Mouse (Mus musculus) MEL (cell line): Measurements from ENCODE around the gene Med16. TPM values are rescaled to one million over a fixed set of nuclear protein-coding genes. Genes with fewer than 3 reads are reported as not detected.

ENCODE experiments used
- DNase-seq: peaks from one replicate; pipeline ENCODE4 v3.0.0; 2011; ENCODE audit warnings: low read depth, low spot score
- H3K27ac ChIP-seq: 2 replicates; pipeline ENCODE4 v1.5.1; 2012; ENCODE audit warnings: low read depth, mild to moderate bottlenecking, control low read depth, low read length, moderate library complexity; ENCODE audit not compliant: control insufficient read depth
- H3K27me3 ChIP-seq, 2 experiments: fragments of 150-350 bp in 1 of 2; sonication (generic) in 1 of 2; 2 replicates each; pipeline ENCODE4 v1.6.1; 2012; ENCODE audit warnings: low read length in 2 of 2, mild to moderate bottlenecking in 2 of 2, improper control_type of control experiment in 1 of 2, moderate library complexity in 1 of 2; ENCODE audit not compliant: insufficient read depth in 2 of 2, control insufficient read depth in 1 of 2
- H3K36me3 ChIP-seq, 2 experiments: 2 replicates each; pipeline ENCODE4 v1.6.1; 2012 to 2014; ENCODE audit warnings: low read length in 2 of 2, improper control_type of control experiment in 1 of 2, inconsistent platforms in 1 of 2, mild to moderate bottlenecking in 1 of 2; ENCODE audit not compliant: insufficient read depth in 2 of 2, control insufficient read depth in 1 of 2
- H3K4me1 ChIP-seq, 2 experiments: fragments of 150-350 bp in 1 of 2; sonication (generic) in 1 of 2; 2 replicates each; pipeline ENCODE4 v1.6.1; 2012; ENCODE audit warnings: low read length in 2 of 2, improper control_type of control experiment in 1 of 2, mild to moderate bottlenecking in 1 of 2; ENCODE audit not compliant: insufficient read depth in 2 of 2, control insufficient read depth in 1 of 2
- H3K4me3 ChIP-seq, 2 experiments: fragments of 150-350 bp in 1 of 2; sonication (generic) in 1 of 2; 2 replicates each; pipeline ENCODE4 v1.5.1; 2012; ENCODE audit warnings: low read depth in 2 of 2, low read length in 2 of 2, mild to moderate bottlenecking in 2 of 2, moderate library complexity in 2 of 2, control low read depth in 1 of 2, improper control_type of control experiment in 1 of 2; ENCODE audit not compliant: control insufficient read depth in 1 of 2, insufficient read depth in 1 of 2
- H3K79me2 ChIP-seq: 2 replicates; pipeline ENCODE4 v1.6.1; 2012; ENCODE audit warnings: mild to moderate bottlenecking, low read length, moderate library complexity; ENCODE audit not compliant: control insufficient read depth, poor library complexity, insufficient read depth
- H3K9ac ChIP-seq: 2 replicates; pipeline ENCODE4 v1.6.1; 2012; ENCODE audit warnings: low read depth, mild to moderate bottlenecking, control low read depth, low read length, moderate library complexity; ENCODE audit not compliant: control insufficient read depth, poor library complexity, severe bottlenecking
- H3K9me3 ChIP-seq: fragments of 150-350 bp; sonication (generic); replicated peaks from 2 replicates; pipeline ENCODE4 v1.6.1; 2012; ENCODE audit warnings: mild to moderate bottlenecking, low read length, improper control_type of control experiment, moderate library complexity; ENCODE audit not compliant: insufficient read depth
- BHLHE40 ChIP-seq: IDR thresholded peaks from 2 replicates; pipeline ENCODE4 v1.6.1; 2012; ENCODE audit warnings: low read depth, mild to moderate bottlenecking, inconsistent platforms, low read length, improper control_type of control experiment, borderline replicate concordance
- CTCF ChIP-seq, 3 experiments: IDR thresholded peaks in 2 of 3; conservative IDR thresholded peaks in 1 of 3; 2 replicates each; pipeline ENCODE4 v1.5.1; 2011 to 2012; ENCODE audit warnings: low read length in 3 of 3, low read depth in 2 of 3, mild to moderate bottlenecking in 2 of 3, improper control_type of control experiment in 1 of 3, inconsistent platforms in 1 of 3, mixed read lengths in 1 of 3, moderate library complexity in 1 of 3; ENCODE audit not compliant: control insufficient read depth in 1 of 3, insufficient read depth in 1 of 3, poor library complexity in 1 of 3, severe bottlenecking in 1 of 3
- ELF1 ChIP-seq: IDR thresholded peaks from 2 replicates; pipeline ENCODE4 v1.6.1; 2014; ENCODE audit warnings: low read depth, mild to moderate bottlenecking, inconsistent platforms, low read length, improper control_type of control experiment, moderate library complexity
- GATA1 ChIP-seq: IDR thresholded peaks from 2 replicates; pipeline ENCODE4 v1.6.1; 2011; ENCODE audit warnings: low read depth, low read length, improper control_type of control experiment
- MEF2A ChIP-seq: IDR thresholded peaks from 2 replicates; pipeline ENCODE4 v1.6.1; 2014; ENCODE audit warnings: low read depth, mild to moderate bottlenecking, inconsistent platforms, low read length, improper control_type of control experiment; ENCODE audit not compliant: poor library complexity, insufficient replicate concordance, severe bottlenecking; ENCODE audit errors: extremely low read depth
- MXI1 ChIP-seq: IDR thresholded peaks from 2 replicates; pipeline ENCODE4 v1.6.1; 2011; ENCODE audit warnings: mild to moderate bottlenecking, low read depth, low read length, improper control_type of control experiment
- MYB ChIP-seq: IDR thresholded peaks from 2 replicates; pipeline ENCODE4 v1.6.1; 2011; ENCODE audit warnings: mild to moderate bottlenecking, low read depth, low read length, improper control_type of control experiment
- NRF1 ChIP-seq: IDR thresholded peaks from 2 replicates; pipeline ENCODE4 v1.6.1; 2014; ENCODE audit warnings: low read depth, mild to moderate bottlenecking, inconsistent platforms, low read length, improper control_type of control experiment, moderate library complexity; ENCODE audit not compliant: poor library complexity, insufficient read depth, severe bottlenecking
- POLR2AphosphoS2 ChIP-seq: IDR thresholded peaks from 2 replicates; pipeline ENCODE4 v1.6.1; 2011; ENCODE audit warnings: low read length, improper control_type of control experiment
- POLR2AphosphoS5 ChIP-seq: IDR thresholded peaks from 2 replicates; pipeline ENCODE4 v1.6.1; 2012; ENCODE audit warnings: low read depth, borderline replicate concordance, mild to moderate bottlenecking, inconsistent platforms, low read length, moderate library complexity, mixed read lengths
- RAD21 ChIP-seq: IDR thresholded peaks from 2 replicates; pipeline ENCODE4 v1.6.1; 2011; ENCODE audit warnings: mild to moderate bottlenecking, low read depth, low read length, improper control_type of control experiment
- SIN3A ChIP-seq: IDR thresholded peaks from 2 replicates; pipeline ENCODE4 v1.6.1; 2012; ENCODE audit warnings: low read length, improper control_type of control experiment, inconsistent platforms
- SMC3 ChIP-seq: IDR thresholded peaks from 2 replicates; pipeline ENCODE4 v1.6.1; 2011; ENCODE audit warnings: low read depth, low read length, improper control_type of control experiment
- TBP ChIP-seq: IDR thresholded peaks from 2 replicates; pipeline ENCODE4 v1.8.0; 2011; ENCODE audit warnings: low read depth, low read length, improper control_type of control experiment
- USF2 ChIP-seq, 2 experiments: IDR thresholded peaks; 2 replicates each; pipeline ENCODE4 v1.6.1; 2011 to 2012; ENCODE audit warnings: improper control_type of control experiment in 2 of 2, low read length in 2 of 2, borderline replicate concordance in 1 of 2, inconsistent platforms in 1 of 2, low read depth in 1 of 2, mild to moderate bottlenecking in 1 of 2; ENCODE audit not compliant: insufficient read depth in 1 of 2
- ZKSCAN1 ChIP-seq: IDR thresholded peaks from 2 replicates; pipeline ENCODE4 v1.6.1; 2012; ENCODE audit warnings: low read depth, mild to moderate bottlenecking, inconsistent platforms, low read length, improper control_type of control experiment, moderate library complexity
- polyA plus RNA-seq, 2 experiments: library from polyadenylated mRNA; stranded (reverse) in 1 of 2; unstranded in 1 of 2; fragments of >175 nt in 1 of 2; fragments of >200 nt in 1 of 2; gene quantifications; 2 replicates each; pipeline versions ENCODE4 v1.2.1 to v1.2.4; 2012; ENCODE audit warnings: low replicate concordance in 2 of 2, low read depth in 1 of 2; ENCODE audit not compliant: insufficient read length in 2 of 2, insufficient read depth in 1 of 2, missing spikeins in 1 of 2
- total RNA-seq: library from RNA; depleted of rRNA; stranded (reverse); fragments of 300-350 nt; gene quantifications from 2 replicates; pipeline ENCODE4 v1.2.3, GENCODE M21; 2012

Med16 gene
- total and polyA plus RNA-seq, 3 experiments = 17.3 to 41.2 TPM; not detected in 1

- Histone ChIP-seq H3K36me3 (no peaks in the 10 kb centered on the region; a peak in 2 of 4 replicates), H3K79me2 (peaks cover 14% of the 10 kb centered on the region), H3K4me1 (peaks cover 5 to 6% of the 10 kb centered on the region in 2 experiments), H3K27ac (no peak within 1 kb of the TSS), H3K27me3 (no peaks in the 10 kb centered on the region), H3K4me3 (no peak within 1 kb of the TSS), H3K9ac (no peak within 1 kb of the TSS), H3K9me3 (no peaks in the 10 kb centered on the region)
- no peak for DNase-seq
- TF ChIP-seq MYB (no peak), CTCF (IDR thresholded peaks at IDR 0.05 in 2 of 3, conservative IDR thresholded peaks at IDR 0.05 in 1 of 3; ENCODE audit: control insufficient read depth in 1 of 3, insufficient read depth in 1 of 3, low read depth in 2 of 3, low read length in 3 of 3, poor library complexity in 1 of 3, severe bottlenecking in 1 of 3) (no peak), ELF1 (no peak), NRF1 (no peak), POLR2AphosphoS2 (no peak), SMC3 (no peak), GATA1 (no peak), TBP (no peak), MXI1 (no peak), USF2 (IDR thresholded peaks at IDR 0.05; ENCODE audit: borderline replicate concordance in 1 of 2, insufficient read depth in 1 of 2, low read depth in 1 of 2, low read length in 2 of 2) (no peak), POLR2AphosphoS5 (no peak), BHLHE40 (no peak), MEF2A (no peak), ZKSCAN1 (no peak)
Observed at GRCm38 (mm10) chr10:79920958-79921535, 12.3 kb upstream of the Med16 start, which contains the start of gene R3hdm4. R3hdm4 (minus strand) TSS chr10:79921208.

- no peak for DNase-seq
- no peak for TF ChIP-seq RAD21
- no peak for TF ChIP-seq POLR2AphosphoS5
- TF ChIP-seq SIN3A = 0 out of 2 replicates have a peak, but pooled peaks have one; percentile 1
- TF ChIP-seq CTCF (IDR thresholded peaks at IDR 0.05 in 2 of 3, conservative IDR thresholded peaks at IDR 0.05 in 1 of 3; ENCODE audit: control insufficient read depth in 1 of 3, insufficient read depth in 1 of 3, low read depth in 2 of 3, low read length in 3 of 3, poor library complexity in 1 of 3, severe bottlenecking in 1 of 3) = no peak
- Histone ChIP-seq H3K4me3 (no peak overlapping the region), H3K9me3 (no peaks in the 10 kb centered on the region), H3K9ac (no peak overlapping the region), H3K27ac (no peak overlapping the region), H3K4me1 (peaks cover 8% of the 10 kb centered on the region in 2 experiments), H3K27me3 (no peaks in the 10 kb centered on the region), H3K79me2 (peaks cover 19% of the 10 kb centered on the region), H3K36me3 (no peaks in the 10 kb centered on the region; a peak in 2 of 4 replicates)
Observed at GRCm38 (mm10) chr10:79920056-79920890, 11.6 kb upstream of the Med16 start.
